Mouse (Mus musculus) lung, adult 2 months (tissue): Measurements from ENCODE around the gene Arhgef28.

Experiments
- CTCF ChIP-seq: fragments of 200-500 bp; IDR thresholded peaks from 2 replicates; pipeline ENCODE4 v1.5.1; 2011; ENCODE audit warnings: mild to moderate bottlenecking, low read length, control low read depth; ENCODE audit not compliant: insufficient read depth
- POLR2A ChIP-seq: fragments of 200-500 bp; IDR thresholded peaks from 2 replicates; pipeline ENCODE4 v1.6.1; 2011; ENCODE audit warnings: low read depth, mild to moderate bottlenecking, control low read depth, low read length, borderline replicate concordance; ENCODE audit errors: extremely low read depth

GRCm38 (mm10) chr13:98241531-98242282 lies 35.5 kb upstream of the Arhgef28 start:
- no peak for TF ChIP-seq POLR2A
- TF ChIP-seq CTCF: no peak
